Mouse (Mus musculus): Measurements from ENCODE around the gene Dyrk3. TPM values are rescaled to one million over a fixed set of nuclear protein-coding genes. Genes with fewer than 3 reads are reported as not detected.
A peak's percentile ranks its signal among the peaks of the same experiment; 100 is the strongest.

Gene Dyrk3
- polyA plus RNA-seq, 1 experiment from 2014 or later, result 5.5 TPM

GRCm38 (mm10) chr1:131142472-131142871 lies 4.3 kb upstream of the Dyrk3 start:
- WGBS, result 71% methylated on average over 1 of the region's 1 CpGs
- H3K36me3 ChIP-seq, result no peaks in the 10 kb centered on the region
- peaks cover 16% of the 10 kb centered on the region; the same call in 1 of the 2 replicates for H3K4me1 ChIP-seq
- H3K27ac ChIP-seq, result no peak overlapping the region
- DNase-seq (ENCODE audit: low spot score), result no peak
- H3K27me3 ChIP-seq (ENCODE audit: low read depth, poor library complexity, severe bottlenecking), result no peaks in the 10 kb centered on the region
- no peak overlapping the region for H3K4me3 ChIP-seq
- H3K9me3 ChIP-seq (replicated peaks), result no peaks in the 10 kb centered on the region

DNA sequence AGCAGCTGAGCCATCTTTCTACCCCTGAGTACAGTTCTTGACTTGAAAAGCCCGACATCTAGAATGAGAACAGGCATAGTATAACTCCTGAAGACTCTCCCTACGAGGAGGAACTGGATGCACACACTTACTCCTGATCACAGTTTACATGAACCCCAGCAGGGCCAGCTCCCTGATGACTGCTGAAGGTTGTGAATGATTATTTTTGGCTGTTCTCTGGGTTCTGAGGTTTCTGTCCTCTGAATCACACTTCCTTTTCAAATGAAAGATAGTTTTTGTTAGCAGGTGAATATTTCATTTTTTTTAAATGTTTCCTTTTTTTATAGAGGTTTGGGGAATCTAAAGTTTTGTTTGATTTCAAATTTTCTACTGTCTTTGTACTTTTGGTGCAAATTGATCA lies 3.3 kb upstream of the Dyrk3 start:
- Histone ChIP-seq H3K36me3 (no peaks in the 10 kb centered on the region), H3K27ac (no peak overlapping the region), H3K4me1 (peaks cover 20% of the 10 kb centered on the region), H3K4me3 (no peak overlapping the region), H3K9me3 (replicated peaks) (no peaks in the 10 kb centered on the region), H3K27me3 (ENCODE audit: low read depth, poor library complexity, severe bottlenecking) (no peaks in the 10 kb centered on the region)
- DNase-seq (ENCODE audit: low spot score), result no peak
- WGBS, result 72% methylated on average over 2 of the region's 2 CpGs

GRCm38 (mm10) chr1:131139102-131140095 lies 1.3 kb upstream of the Dyrk3 start:
- H3K27me3 ChIP-seq (ENCODE audit: low read depth, poor library complexity, severe bottlenecking), result no peaks in the 10 kb centered on the region
- DNase-seq (ENCODE audit: low spot score), result no peak
- H3K9me3 ChIP-seq (replicated peaks), result no peaks in the 10 kb centered on the region
- H3K4me1 ChIP-seq, result peaks cover 20% of the 10 kb centered on the region
- no peak overlapping the region; the same call in 1 of the 2 replicates for H3K27ac ChIP-seq
- H3K4me3 ChIP-seq, result peak overlapping the region; percentile 76; the same call in 1 of the 2 replicates
- H3K36me3 ChIP-seq, result no peaks in the 10 kb centered on the region
- WGBS, result 70% methylated on average over 11 of the region's 11 CpGs

DNA sequence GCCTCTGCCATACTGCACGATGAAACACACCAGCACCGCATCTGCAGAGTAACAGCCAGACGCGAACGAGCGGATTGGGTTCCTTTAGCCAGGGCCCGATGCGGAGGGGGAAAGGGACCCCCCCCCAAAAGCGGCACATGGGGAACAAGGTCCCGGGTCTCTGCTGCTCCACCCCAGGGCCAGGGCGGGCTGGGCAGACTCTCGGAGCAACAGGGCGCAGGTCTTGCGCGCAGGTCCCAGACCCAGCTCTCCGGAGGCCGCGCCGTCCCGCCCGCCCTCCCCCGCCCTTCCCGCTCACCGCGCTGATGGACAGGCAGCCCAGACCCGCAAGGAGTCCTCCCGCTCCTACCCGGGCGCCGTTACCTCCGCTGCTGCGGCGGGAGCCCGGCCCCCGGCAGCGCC lies 422 bp downstream of the Dyrk3 start:
- H3K27me3 ChIP-seq (ENCODE audit: low read depth, poor library complexity, severe bottlenecking), result no peaks in the 10 kb centered on the region
- H3K27ac ChIP-seq, result peak overlapping the region; percentile 87
- 0% methylated on average over 34 of the region's 36 CpGs for WGBS
- no peak for DNase-seq (ENCODE audit: low spot score)
- peak overlapping the region; percentile 76 for H3K4me3 ChIP-seq
- H3K36me3 ChIP-seq, result 0 out of 2 replicates have a peak, but pooled peaks cover 9% of the 10 kb centered on the region
- H3K4me1 ChIP-seq, result peaks cover 20% of the 10 kb centered on the region
- no peaks in the 10 kb centered on the region for H3K9me3 ChIP-seq (replicated peaks)

GRCm38 (mm10) chr1:131137111-131137510 lies 1.0 kb downstream of the Dyrk3 start:
- DNase-seq (ENCODE audit: low spot score), result no peak
- H3K27ac ChIP-seq, result no peak overlapping the region
- H3K27me3 ChIP-seq (ENCODE audit: low read depth, poor library complexity, severe bottlenecking), result no peaks in the 10 kb centered on the region
- H3K4me1 ChIP-seq, result peaks cover 20% of the 10 kb centered on the region
- peak overlapping the region; percentile 76 for H3K4me3 ChIP-seq
- 32% methylated on average over 5 of the region's 5 CpGs for WGBS
- peaks cover 14% of the 10 kb centered on the region; the same call in 1 of the 2 replicates for H3K36me3 ChIP-seq
- H3K9me3 ChIP-seq (replicated peaks), result no peaks in the 10 kb centered on the region

DNA sequence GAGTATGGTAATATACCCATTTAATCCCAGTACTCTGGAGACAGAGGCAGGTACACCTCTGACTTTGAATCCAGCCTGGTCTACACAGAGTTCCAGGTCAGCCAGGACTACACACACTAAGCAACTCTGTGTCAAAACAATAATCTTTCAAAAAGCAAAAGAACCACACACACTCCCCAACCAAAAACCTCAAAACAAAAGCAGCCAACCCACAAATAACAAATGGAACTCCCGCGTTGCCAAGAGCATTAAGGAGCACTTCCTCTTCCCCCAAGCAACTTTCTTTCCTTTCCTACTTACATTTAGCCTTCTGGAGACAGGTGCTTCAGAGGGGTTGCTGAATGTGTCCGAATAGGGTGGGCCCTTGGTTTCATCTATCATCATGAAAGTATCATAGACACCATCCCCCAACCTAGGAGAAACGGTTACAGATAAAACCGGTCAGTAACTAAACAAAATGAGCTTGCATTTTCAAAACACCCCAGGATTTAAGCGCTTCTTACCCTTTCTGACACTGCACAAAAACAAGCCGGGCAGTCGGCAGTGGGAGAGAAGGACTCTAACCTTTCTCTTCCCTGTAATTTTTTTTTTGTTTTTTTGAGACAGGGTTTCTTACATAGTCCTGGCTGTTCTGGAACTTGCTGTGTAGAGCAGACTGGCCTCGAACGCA lies 2.0 kb downstream of the Dyrk3 start:
- H3K4me3 ChIP-seq, result no peak overlapping the region
- WGBS, result 87% methylated on average over 10 of the region's 10 CpGs
- peaks cover 20% of the 10 kb centered on the region for H3K4me1 ChIP-seq
- H3K36me3 ChIP-seq, result peaks cover 14% of the 10 kb centered on the region; the same call in 1 of the 2 replicates
- H3K9me3 ChIP-seq (replicated peaks), result no peaks in the 10 kb centered on the region
- no peak overlapping the region for H3K27ac ChIP-seq
- no peaks in the 10 kb centered on the region for H3K27me3 ChIP-seq (ENCODE audit: low read depth, poor library complexity, severe bottlenecking)
- no peak for DNase-seq (ENCODE audit: low spot score)

- H3K36me3 ChIP-seq, result peaks cover 22% of the 10 kb centered on the region
- no peak overlapping the region for H3K4me3 ChIP-seq
- H3K4me1 ChIP-seq, result peaks cover 20% of the 10 kb centered on the region
- no peak for DNase-seq (ENCODE audit: low spot score)
- no peaks in the 10 kb centered on the region for H3K9me3 ChIP-seq (replicated peaks)
- H3K27ac ChIP-seq, result no peak overlapping the region
- 91% methylated on average over 8 of the region's 8 CpGs for WGBS
- no peaks in the 10 kb centered on the region for H3K27me3 ChIP-seq (ENCODE audit: low read depth, poor library complexity, severe bottlenecking)
Measured at GRCm38 (mm10) chr1:131134942-131135522, 3.1 kb downstream of the Dyrk3 start.

DNA sequence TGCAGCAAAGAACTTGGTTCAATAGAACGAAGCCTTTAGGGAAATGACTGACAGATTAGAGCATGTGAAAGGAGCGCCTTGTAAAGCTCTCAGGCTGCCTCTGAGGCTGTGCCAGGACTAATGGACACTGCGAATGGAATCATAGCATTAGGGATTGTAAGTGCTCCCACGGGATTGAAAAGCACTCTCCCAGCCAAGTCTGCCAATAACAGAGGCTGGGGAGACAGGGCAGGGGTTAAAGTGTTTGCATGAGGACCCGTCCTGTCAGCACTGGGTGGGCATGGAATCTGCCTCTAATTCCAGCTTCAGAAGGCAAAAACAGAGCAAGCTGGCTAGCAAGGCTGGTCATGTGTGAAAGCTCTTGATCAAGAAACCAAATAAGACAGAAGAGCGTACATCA lies 3.9 kb downstream of the Dyrk3 start:
- WGBS, result 84% methylated on average over 6 of the region's 6 CpGs
- no peak for DNase-seq (ENCODE audit: low spot score)
- Histone ChIP-seq H3K9me3 (replicated peaks) (no peaks in the 10 kb centered on the region), H3K4me1 (peaks cover 19% of the 10 kb centered on the region), H3K4me3 (no peak overlapping the region), H3K36me3 (peaks cover 30% of the 10 kb centered on the region), H3K27ac (no peak overlapping the region), H3K27me3 (ENCODE audit: low read depth, poor library complexity, severe bottlenecking) (no peaks in the 10 kb centered on the region)

- no peak for DNase-seq (ENCODE audit: low spot score)
- Histone ChIP-seq H3K27ac (no peak overlapping the region), H3K36me3 (peaks cover 40% of the 10 kb centered on the region), H3K4me3 (no peak overlapping the region), H3K4me1 (no peaks in the 10 kb centered on the region), H3K9me3 (replicated peaks) (no peaks in the 10 kb centered on the region), H3K27me3 (ENCODE audit: low read depth, poor library complexity, severe bottlenecking) (no peaks in the 10 kb centered on the region)
- WGBS, result 63% methylated on average over 11 of the region's 11 CpGs
Measured at GRCm38 (mm10) chr1:131125987-131126744, 12.0 kb downstream of the Dyrk3 start.

- 0 out of 2 replicates have a peak, but pooled peaks cover 4% of the 10 kb centered on the region for H3K27me3 ChIP-seq (ENCODE audit: low read depth, poor library complexity, severe bottlenecking)
- 56% methylated on average over 10 of the region's 10 CpGs for WGBS
- H3K9me3 ChIP-seq (replicated peaks), result no peaks in the 10 kb centered on the region
- no peak overlapping the region for H3K4me3 ChIP-seq
- H3K4me1 ChIP-seq, result no peaks in the 10 kb centered on the region
- no peak overlapping the region for H3K27ac ChIP-seq
- no peak for DNase-seq (ENCODE audit: low spot score)
- H3K36me3 ChIP-seq, result peaks cover 18% of the 10 kb centered on the region
Measured at GRCm38 (mm10) chr1:131123522-131124265, 14.4 kb downstream of the Dyrk3 start.

DNA sequence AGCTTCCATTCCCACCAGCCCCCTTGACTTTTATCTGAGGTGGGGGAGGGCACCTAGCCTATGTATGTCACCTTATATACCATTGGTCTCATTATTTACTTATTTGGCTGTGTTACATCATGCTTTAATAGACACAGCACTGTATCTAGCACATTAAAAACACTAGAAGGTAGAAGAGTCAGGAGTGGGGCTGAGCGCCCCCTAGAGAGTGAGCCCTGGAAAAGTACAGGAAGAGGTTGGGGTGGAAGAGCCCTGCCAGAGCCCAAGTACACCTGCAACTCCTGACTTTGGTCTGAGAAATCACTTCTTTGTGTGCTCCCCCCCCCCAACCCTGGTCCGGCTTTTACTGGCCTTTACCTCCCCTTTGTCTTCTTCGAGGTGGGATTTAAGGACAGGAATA lies 16.2 kb downstream of the Dyrk3 start:
- Histone ChIP-seq H3K27me3 (ENCODE audit: low read depth, poor library complexity, severe bottlenecking) (0 out of 2 replicates have a peak, but pooled peaks cover 4% of the 10 kb centered on the region), H3K36me3 (peaks cover 2% of the 10 kb centered on the region; the same call in 1 of the 2 replicates), H3K9me3 (replicated peaks) (no peaks in the 10 kb centered on the region), H3K4me1 (no peaks in the 10 kb centered on the region), H3K27ac (no peak overlapping the region), H3K4me3 (no peak overlapping the region)
- 44% methylated on average over 3 of the region's 3 CpGs for WGBS
- no peak for DNase-seq (ENCODE audit: low spot score)

- no peaks in the 10 kb centered on the region for H3K4me1 ChIP-seq
- no peak overlapping the region for H3K4me3 ChIP-seq
- 0 out of 2 replicates have a peak, but pooled peaks cover 8% of the 10 kb centered on the region for H3K27me3 ChIP-seq (ENCODE audit: low read depth, poor library complexity, severe bottlenecking)
- H3K36me3 ChIP-seq, result no peaks in the 10 kb centered on the region
- no peaks in the 10 kb centered on the region for H3K9me3 ChIP-seq (replicated peaks)
- H3K27ac ChIP-seq, result no peak overlapping the region
- WGBS, result 67% methylated on average over 2 of the region's 2 CpGs
- no peak for DNase-seq (ENCODE audit: low spot score)
Measured at GRCm38 (mm10) chr1:131119026-131119425, 19.1 kb downstream of the Dyrk3 start.
